Mouse (Mus musculus) heart, embryonic 16.5 days (tissue): ENCODE results near the gene Ssr1. TPM values are rescaled to one million over a fixed set of nuclear protein-coding genes. Genes with fewer than 3 reads are reported as not detected.

ENCODE experiments used
- ATAC-seq: fragments of 200-750 bp; cut with Nextera tagmentation; replicated peaks from 2 replicates; pipeline ENCODE4 v1.8.0; 2017; ENCODE audit warnings: moderate number of reproducible peaks; ENCODE audit not compliant: insufficient read depth, low FRiP score; ENCODE audit errors: extremely low read depth
- H3K27ac ChIP-seq: fragments of 300-500 bp; sonication (generic); 2 replicates; pipeline ENCODE4 v1.5.1; 2014; ENCODE audit warnings: mild to moderate bottlenecking, low read length, control low read depth, moderate library complexity
- H3K27me3 ChIP-seq: fragments of 300-500 bp; sonication (generic); 2 replicates; pipeline ENCODE4 v1.6.1; 2014; ENCODE audit warnings: low read length, mixed read lengths; ENCODE audit not compliant: control insufficient read depth, insufficient read depth
- H3K36me3 ChIP-seq: fragments of 300-500 bp; sonication (generic); 2 replicates; pipeline ENCODE4 v1.6.1; 2014; ENCODE audit not compliant: control insufficient read depth, insufficient read depth
- H3K4me1 ChIP-seq: fragments of 300-500 bp; sonication (generic); 2 replicates; pipeline ENCODE4 v1.6.1; 2014; ENCODE audit warnings: low read length, mixed read lengths; ENCODE audit not compliant: control insufficient read depth, insufficient read depth
- H3K4me2 ChIP-seq: fragments of 300-500 bp; sonication (generic); 2 replicates; pipeline ENCODE4 v1.6.1; 2014; ENCODE audit warnings: low read depth, mild to moderate bottlenecking, control low read depth, low read length
- H3K4me3 ChIP-seq: fragments of 300-500 bp; sonication (generic); 2 replicates; pipeline ENCODE4 v1.5.1; 2014; ENCODE audit warnings: mild to moderate bottlenecking, control low read depth, low read length
- H3K9ac ChIP-seq: fragments of 300-500 bp; sonication (generic); 2 replicates; pipeline ENCODE4 v1.6.1; 2014; ENCODE audit warnings: low read length, control low read depth
- H3K9me3 ChIP-seq: fragments of 300-500 bp; sonication (generic); replicated peaks from 2 replicates; pipeline ENCODE4 v1.6.1; 2016; ENCODE audit warnings: low read length; ENCODE audit not compliant: control insufficient read depth
- WGBS: fragments of 180-500 bp; shearing (Covaris S2); extraction: QIAGEN DNeasy Blood & Tissue Kit; methylation state at CpG from one replicate; pipeline ENCODE4 v1.1.7; 2014; 5-methylcytosine and 5-hydroxymethylcytosine counted together
- polyA plus RNA-seq: library from polyadenylated mRNA; unstranded; fragments of >200 nt; fragmentation: Nextera tagmentation; extraction: Ambion mirVana; gene quantifications from 2 replicates; pipeline ENCODE4 v1.2.1, GENCODE M21; 2015

Gene Ssr1
- polyA plus RNA-seq, 1 experiment from 2014 or later: 81.2 TPM

DNA sequence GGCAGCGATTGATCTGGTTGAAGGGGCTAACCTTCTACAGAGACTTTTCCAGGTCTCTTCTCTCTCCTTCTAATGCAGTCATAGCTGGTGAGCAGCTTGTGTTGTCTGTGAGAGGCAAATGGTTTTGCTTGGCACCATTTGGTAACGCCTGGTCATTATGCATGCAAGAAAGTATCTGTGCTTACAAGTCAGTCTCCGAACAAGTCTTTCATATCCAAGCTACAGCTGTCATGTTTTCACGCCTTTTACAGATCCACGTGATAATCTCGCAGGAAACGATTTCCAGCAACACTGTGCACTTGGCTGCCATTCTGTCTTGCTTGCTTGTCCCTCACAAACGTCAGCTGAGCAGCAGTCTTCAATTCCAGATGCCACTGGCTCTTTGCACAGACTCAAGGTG lies 24.0 kb downstream of the Ssr1 start:
- Histone ChIP-seq H3K9me3 (no peaks in the 10 kb centered on the region), H3K36me3 (no peaks in the 10 kb centered on the region), H3K4me1 (peaks cover 7% of the 10 kb centered on the region), H3K4me2 (no peak overlapping the region), H3K27ac (no peak overlapping the region), H3K4me3 (no peak overlapping the region), H3K27me3 (no peaks in the 10 kb centered on the region), H3K9ac (no peak overlapping the region)
- ATAC-seq: no peak
- WGBS: 44% methylated on average over 8 of the region's 8 CpGs

DNA sequence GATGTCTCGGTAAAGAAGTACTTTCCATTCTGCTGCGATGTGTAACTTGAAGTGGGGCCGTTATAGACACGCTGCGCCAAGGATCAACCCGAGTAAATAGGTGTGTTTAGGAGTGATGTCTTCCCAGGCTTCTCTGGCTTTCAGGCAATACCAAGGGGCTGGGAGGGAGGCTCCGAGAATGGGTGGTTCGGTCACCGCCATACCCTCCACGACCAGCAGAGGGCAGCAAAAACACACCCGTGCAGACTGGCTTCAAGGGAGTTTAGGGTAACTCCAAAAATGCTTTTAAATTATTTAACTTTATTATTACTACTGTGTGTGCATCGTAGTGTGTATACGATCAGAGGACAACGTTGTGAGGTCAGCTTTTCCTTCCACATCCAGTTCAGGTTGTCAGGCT lies 24.7 kb downstream of the Ssr1 start:
- Histone ChIP-seq H3K27me3 (no peaks in the 10 kb centered on the region), H3K9me3 (no peaks in the 10 kb centered on the region), H3K36me3 (no peaks in the 10 kb centered on the region), H3K4me2 (no peak overlapping the region), H3K27ac (no peak overlapping the region), H3K4me1 (peaks cover 8% of the 10 kb centered on the region), H3K4me3 (no peak overlapping the region), H3K9ac (no peak overlapping the region)
- 9% methylated on average over 14 of the region's 14 CpGs for WGBS
- no peak for ATAC-seq

DNA sequence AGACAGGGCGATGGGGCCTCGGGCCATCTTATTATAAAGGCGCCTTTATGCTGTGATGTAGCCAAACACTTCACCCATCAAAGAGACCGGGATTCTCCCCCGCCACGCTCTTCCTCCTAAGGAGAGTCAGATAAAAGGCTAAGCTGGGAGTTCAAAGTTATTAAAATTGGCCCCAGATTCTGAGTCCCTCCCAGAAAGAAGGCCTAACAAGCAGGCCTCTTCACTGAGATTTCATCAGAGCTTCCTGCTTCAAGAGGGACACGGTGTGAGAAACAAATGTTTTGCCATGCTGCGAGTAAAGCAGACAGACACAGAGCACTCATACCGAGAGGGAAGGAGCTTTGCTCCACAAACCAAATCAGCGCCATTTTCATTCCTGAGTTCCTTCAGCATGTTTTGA lies 26.5 kb downstream of the Ssr1 start:
- Histone ChIP-seq H3K4me1 (peaks cover 13% of the 10 kb centered on the region), H3K4me3 (no peak overlapping the region), H3K27ac (no peak overlapping the region), H3K36me3 (no peaks in the 10 kb centered on the region), H3K4me2 (no peak overlapping the region), H3K27me3 (no peaks in the 10 kb centered on the region), H3K9ac (no peak overlapping the region), H3K9me3 (no peaks in the 10 kb centered on the region)
- WGBS: 61% methylated on average over 10 of the region's 10 CpGs
- no peak for ATAC-seq

- Histone ChIP-seq H3K27ac (no peak overlapping the region), H3K9ac (no peak overlapping the region), H3K4me1 (peaks cover 13% of the 10 kb centered on the region), H3K27me3 (no peaks in the 10 kb centered on the region), H3K4me2 (no peak overlapping the region), H3K4me3 (no peak overlapping the region), H3K36me3 (no peaks in the 10 kb centered on the region), H3K9me3 (no peaks in the 10 kb centered on the region)
- 46% methylated on average over 12 of the region's 12 CpGs for WGBS
- ATAC-seq: 0 out of 2 replicates have a peak, but pooled peaks have one; percentile 8
Observed at GRCm38 (mm10) chr13:37967052-37967437, 27.0 kb downstream of the Ssr1 start.

DNA sequence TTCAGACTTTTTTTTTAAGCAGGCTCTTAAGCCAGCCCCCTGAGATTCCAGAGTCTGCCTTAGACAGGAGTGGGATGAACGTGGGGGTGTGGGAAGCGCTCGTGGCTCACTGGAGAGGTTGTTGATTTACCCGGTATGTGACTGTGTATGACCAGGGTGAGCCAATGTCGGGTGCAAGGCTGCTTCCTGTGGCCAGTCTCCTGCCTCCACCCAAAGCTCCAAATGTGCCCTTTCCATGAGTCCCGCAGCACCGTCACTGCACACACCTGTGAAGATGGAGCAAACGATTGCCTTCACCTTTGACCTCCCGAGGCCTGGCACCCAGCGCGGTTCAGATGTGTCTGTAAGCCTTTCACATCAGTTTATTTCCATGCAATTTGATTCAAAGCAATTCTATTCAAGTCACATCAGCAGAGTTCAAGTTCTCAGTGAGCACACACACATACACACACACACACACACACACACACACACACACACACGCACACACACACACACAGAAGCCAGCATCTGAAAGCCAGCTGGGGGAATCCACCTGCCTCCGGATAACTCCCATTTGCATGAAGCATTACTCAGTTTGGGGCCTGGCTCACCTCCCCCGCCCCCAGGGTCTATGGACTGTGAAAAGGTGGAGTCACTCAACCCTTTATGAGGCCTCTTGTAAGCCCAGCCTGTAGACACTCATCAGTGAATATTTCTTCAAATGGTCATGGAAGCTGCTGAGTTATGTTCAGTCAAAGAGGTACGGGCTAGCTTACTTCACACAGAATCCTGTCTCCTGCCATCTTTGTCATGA lies 27.6 kb downstream of the Ssr1 start:
- Histone ChIP-seq H3K4me3 (no peak overlapping the region), H3K9ac (no peak overlapping the region), H3K4me1 (peaks cover 13% of the 10 kb centered on the region), H3K36me3 (no peaks in the 10 kb centered on the region), H3K27ac (no peak overlapping the region), H3K27me3 (no peaks in the 10 kb centered on the region), H3K4me2 (no peak overlapping the region), H3K9me3 (no peaks in the 10 kb centered on the region)
- no peak for ATAC-seq
- WGBS: 77% methylated on average over 15 of the region's 15 CpGs

GRCm38 (mm10) chr13:37965126-37965914 lies 28.7 kb downstream of the Ssr1 start:
- no peak for ATAC-seq
- H3K27me3 ChIP-seq: no peaks in the 10 kb centered on the region
- no peak overlapping the region for H3K4me2 ChIP-seq
- H3K9me3 ChIP-seq: no peaks in the 10 kb centered on the region
- no peaks in the 10 kb centered on the region for H3K36me3 ChIP-seq
- WGBS: 52% methylated on average over 17 of the region's 17 CpGs
- H3K9ac ChIP-seq: no peak overlapping the region
- peaks cover 13% of the 10 kb centered on the region for H3K4me1 ChIP-seq
- no peak overlapping the region for H3K27ac ChIP-seq
- no peak overlapping the region for H3K4me3 ChIP-seq

DNA sequence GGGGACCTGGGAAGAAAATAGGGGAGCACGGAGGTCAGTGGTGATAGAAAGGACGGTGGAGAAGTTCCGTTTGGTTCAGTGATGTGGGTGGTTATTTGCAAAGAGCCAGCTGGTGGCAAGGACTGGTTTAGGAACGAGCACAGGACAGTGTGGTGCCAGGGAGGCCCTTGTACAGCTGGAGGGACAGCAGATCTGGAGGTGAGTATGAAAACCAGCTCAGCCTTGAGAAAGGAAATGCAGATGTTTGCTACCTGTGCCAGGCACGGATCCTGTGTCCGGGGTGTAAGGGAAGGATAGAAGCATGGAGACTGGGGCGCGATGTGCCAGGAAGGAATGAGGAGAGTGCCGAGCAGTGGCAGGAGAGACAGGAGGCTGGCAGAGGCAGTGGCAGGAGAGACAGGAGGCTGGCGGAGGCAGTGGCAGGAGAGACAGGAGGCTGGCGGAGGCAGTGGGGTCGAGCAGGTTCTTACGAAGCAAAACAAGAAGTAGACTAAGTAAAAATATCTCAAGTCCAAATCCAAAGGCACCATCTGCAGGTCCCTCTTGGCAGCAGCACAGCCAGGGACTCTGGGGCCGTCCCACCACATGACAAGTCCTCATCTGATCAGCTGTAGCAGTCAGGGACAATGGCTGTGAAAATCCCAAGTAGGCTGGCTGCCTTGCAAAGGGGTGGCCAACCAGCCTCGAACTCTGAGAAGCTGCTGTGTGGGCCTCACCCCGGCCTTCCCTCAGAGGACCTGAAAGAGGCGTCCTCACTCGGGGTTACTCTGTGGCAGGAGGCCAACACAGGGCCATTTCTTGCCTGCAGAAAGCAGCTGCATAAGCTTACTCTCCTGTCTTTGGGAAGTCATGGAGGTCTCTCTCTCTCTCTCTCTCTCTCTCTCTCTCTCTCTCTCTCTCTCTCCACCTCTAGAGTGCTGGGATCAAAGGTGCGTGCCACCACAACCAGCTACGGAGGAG lies 29.6 kb downstream of the Ssr1 start:
- Histone ChIP-seq H3K27me3 (no peaks in the 10 kb centered on the region), H3K4me2 (peak overlapping the region; percentile 80), H3K4me1 (peaks cover 13% of the 10 kb centered on the region), H3K9ac (peak overlapping the region; percentile 66; the same call in 1 of the 2 replicates), H3K36me3 (no peaks in the 10 kb centered on the region), H3K4me3 (peak overlapping the region; percentile 50), H3K9me3 (no peaks in the 10 kb centered on the region), H3K27ac (no peak overlapping the region; the same call in 1 of the 2 replicates)
- no peak for ATAC-seq
- WGBS: 43% methylated on average over 20 of the region's 20 CpGs

DNA sequence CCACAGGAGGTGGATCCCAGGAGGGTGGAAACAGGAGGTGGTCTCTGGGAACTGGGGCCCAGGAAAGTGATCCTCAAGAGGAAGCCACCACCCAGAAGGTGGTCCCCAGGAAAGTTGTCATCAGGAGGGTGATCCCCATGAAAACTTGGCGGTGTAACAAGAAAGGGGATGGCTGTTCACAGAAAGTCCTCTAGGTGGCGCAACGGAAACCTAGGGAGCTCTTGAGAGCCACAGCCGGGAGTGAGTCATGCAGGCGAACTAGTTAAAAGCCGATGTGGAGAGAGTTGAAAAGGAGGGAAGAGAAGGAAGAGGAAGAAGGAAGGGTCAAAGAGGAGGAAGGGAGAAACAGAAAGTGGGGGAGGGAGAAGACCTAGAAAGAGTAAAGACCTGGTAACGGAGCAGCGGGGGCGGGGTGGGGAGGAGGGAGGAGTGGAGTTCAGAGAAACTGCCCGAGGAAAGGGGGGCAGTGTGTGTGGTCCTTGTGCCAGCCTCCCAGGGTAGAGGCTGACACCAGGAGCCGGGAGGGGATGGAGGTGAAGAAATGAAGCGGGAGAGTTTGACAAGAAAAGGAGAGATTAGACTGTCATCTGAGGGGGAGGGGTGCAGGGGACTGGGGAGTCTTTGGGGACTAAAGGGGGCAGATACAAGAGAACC lies 30.5 kb downstream of the Ssr1 start:
- 1% methylated on average over 12 of the region's 12 CpGs for WGBS
- Histone ChIP-seq H3K9ac (peak overlapping the region; percentile 66), H3K27me3 (no peaks in the 10 kb centered on the region), H3K9me3 (no peaks in the 10 kb centered on the region), H3K36me3 (no peaks in the 10 kb centered on the region), H3K4me1 (peaks cover 16% of the 10 kb centered on the region), H3K27ac (no peak overlapping the region; the same call in 1 of the 2 replicates), H3K4me3 (peak overlapping the region; percentile 50), H3K4me2 (peak overlapping the region; percentile 80)
- no peak; the same call in 1 of the 2 replicates for ATAC-seq
